Comparison of ENCODE assay signal across 8 mouse cellular contexts in the genomic region with DNA sequence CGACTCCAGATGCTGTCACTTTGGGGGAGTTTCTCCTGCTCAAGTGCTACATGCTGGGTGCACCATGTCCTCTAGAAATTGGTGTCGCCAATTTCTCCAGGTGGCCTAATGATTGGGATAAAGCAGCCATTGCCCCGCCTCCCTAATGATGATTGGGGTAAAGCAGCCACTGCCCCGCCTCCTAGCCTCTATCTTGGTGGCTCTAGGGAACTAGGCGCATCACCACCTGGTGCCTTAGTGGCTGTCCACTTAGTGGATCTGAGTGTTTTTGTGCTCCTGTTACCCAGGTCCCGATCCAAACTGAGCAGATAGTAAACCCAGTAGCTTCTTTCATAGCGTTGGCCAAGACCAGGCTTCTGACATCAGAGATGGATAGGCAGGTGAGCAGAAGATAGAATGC. TPM values are rescaled to one million over a fixed set of nuclear protein-coding genes. Genes with fewer than 3 reads are reported as not detected.
DNase-seq lines count a peak whose midpoint lies in the region; ATAC-seq and TF ChIP-seq lines count a peak whose summit lies in the region.

No protein-coding gene starts in this region.

- TF ChIP-seq CTCF in kidney, adult 2 months (conservative IDR thresholded peaks at IDR 0.05; ENCODE audit: insufficient read depth, insufficient read length, low read depth, low read length) = no peak

- ATAC-seq in kidney, embryonic 16.5 days (ENCODE audit: low FRiP score, low TSS enrichment) = no peak
- no peak for ATAC-seq in embryonic facial prominence, embryonic 12.5 days (ENCODE audit: insufficient number of reproducible peaks, insufficient read depth, low FRiP score, low TSS enrichment)

- H3K27ac ChIP-seq in kidney, embryonic 16.5 days (ENCODE audit: low read length) = no peak overlapping the region
- no peak overlapping the region for H3K27ac ChIP-seq in embryonic facial prominence, embryonic 12.5 days
- H3K27ac ChIP-seq in kidney, adult 2 months (ENCODE audit: insufficient read depth, low read depth, low read length) = no peak overlapping the region

- H3K36me3 ChIP-seq in kidney, embryonic 16.5 days (ENCODE audit: insufficient read depth, low read length) = no peaks in the 10 kb centered on the region
- no peaks in the 10 kb centered on the region for H3K36me3 ChIP-seq in embryonic facial prominence, embryonic 12.5 days
- H3K36me3 ChIP-seq in kidney, adult 2 months (ENCODE audit: control insufficient read depth, insufficient read depth, low read length) = no peaks in the 10 kb centered on the region

- H3K9me3 ChIP-seq in kidney, embryonic 16.5 days (ENCODE audit: low read length) = no peaks in the 10 kb centered on the region
- H3K9me3 ChIP-seq in embryonic facial prominence, embryonic 12.5 days = no peaks in the 10 kb centered on the region

- peak overlapping the region; percentile 42 for H3K4me3 ChIP-seq in kidney, embryonic 16.5 days (ENCODE audit: low read length)
- peak overlapping the region; percentile 34 for H3K4me3 ChIP-seq in embryonic facial prominence, embryonic 12.5 days
- H3K4me3 ChIP-seq in kidney, adult 2 months (ENCODE audit: insufficient read depth, low read depth, low read length) = no peak overlapping the region

- H3K9ac ChIP-seq in kidney, embryonic 16.5 days (replicated peaks; ENCODE audit: low read length) = no peak overlapping the region
- no peak overlapping the region for H3K9ac ChIP-seq in embryonic facial prominence, embryonic 12.5 days

- H3K27me3 ChIP-seq in kidney, embryonic 16.5 days (ENCODE audit: insufficient read depth, low read length) = peaks cover 48% of the 10 kb centered on the region
- peaks cover 65% of the 10 kb centered on the region for H3K27me3 ChIP-seq in embryonic facial prominence, embryonic 12.5 days
- no peaks in the 10 kb centered on the region for H3K27me3 ChIP-seq in kidney, adult 2 months (replicated peaks; ENCODE audit: control insufficient read depth, insufficient read depth, low read length)

- peaks cover 10% of the 10 kb centered on the region; the same call in 1 of the 2 replicates for H3K4me1 ChIP-seq in kidney, embryonic 16.5 days (ENCODE audit: insufficient read depth, low read length)
- peaks cover 8% of the 10 kb centered on the region; the same call in 1 of the 2 replicates for H3K4me1 ChIP-seq in embryonic facial prominence, embryonic 12.5 days
- no peaks in the 10 kb centered on the region for H3K4me1 ChIP-seq in kidney, adult 2 months (ENCODE audit: control insufficient read depth, insufficient read depth, low read length)

- WGBS in kidney, embryonic 16.5 days = 3% methylated on average over 7 of the region's 7 CpGs
- 5% methylated on average over 7 of the region's 7 CpGs for WGBS in embryonic facial prominence, embryonic 12.5 days
- 7% methylated on average over 7 of the region's 7 CpGs for WGBS in kidney, adult 2 months

- DNase-seq in kidney, adult 9 months = no peak
- DNase-seq in layer of hippocampus, postnatal 10 days (ENCODE audit: low spot score in 2 of 2) = peak; percentile 31 to 45
- peak; percentile 7 for DNase-seq in right cerebral cortex, postnatal 14 days
- DNase-seq in adrenal gland, postnatal 10 days = no peak
- DNase-seq in kidney, adult 2 months = no peak
- no peak for DNase-seq in spleen, postnatal 36 days (ENCODE audit: low spot score in 2 of 2)

- H3K4me2 ChIP-seq in kidney, embryonic 16.5 days (replicated peaks; ENCODE audit: low read depth, low read length) = peak overlapping the region; percentile 60
- H3K4me2 ChIP-seq in embryonic facial prominence, embryonic 12.5 days (replicated peaks) = peak overlapping the region; percentile 54

- no peak for TF ChIP-seq POLR2A in kidney, adult 2 months (IDR thresholded peaks at IDR 0.05; ENCODE audit: low read depth, low read length)

RNA-seq across cellular contexts. Expression of a gene that starts 2.0 kb away (rescaled TPM):
- 0.41 TPM in 2 replicates for polyA plus RNA-seq in kidney, embryonic 16.5 days (2015; fragmentation: Nextera tagmentation; extraction: Ambion mirVana)
- 3.6 and 3.9 TPM in 2 replicates for polyA plus RNA-seq in embryonic facial prominence, embryonic 12.5 days (2016; fragmentation: Nextera tagmentation; extraction: Ambion mirVana)
- total RNA-seq in layer of hippocampus, postnatal 10 days (2021) = 10 to 100 TPM; 31.8 to 40.8 TPM
- 1 to 10 TPM; 3.5 to 5.4 TPM for total RNA-seq in adrenal gland, postnatal 10 days (2021)
- 0.16 TPM in 1 of 2 replicates, not detected in the other for polyA plus RNA-seq in kidney, adult 2 months (2012; rRNA removed)

Comparison
In these comparisons a context has a peak if more than half of its experiments do, and no peak if none do; other contexts are left out.
1. DNase-seq: peak in layer of hippocampus, postnatal 10 days (2 of 2) and right cerebral cortex, postnatal 14 days (single experiment); none in kidney, adult 9 months (single experiment), adrenal gland, postnatal 10 days (single experiment), kidney, adult 2 months (single experiment) and spleen, postnatal 36 days (0 of 2).